Mouse (Mus musculus) cortical plate, adult 2 months (tissue): ENCODE measurements around the gene Rab3gap2.

Source experiments
- CTCF ChIP-seq: fragments of 200-500 bp; IDR thresholded peaks from 2 replicates; pipeline ENCODE4 v1.5.1; 2011; ENCODE audit warnings: mild to moderate bottlenecking, control low read depth, low read length; ENCODE audit not compliant: insufficient read depth; ENCODE audit errors: extremely low read depth
- POLR2A ChIP-seq: fragments of 200-500 bp; IDR thresholded peaks from 2 replicates; pipeline ENCODE4 v1.6.1; 2011; ENCODE audit warnings: mild to moderate bottlenecking, low read length, control low read depth; ENCODE audit not compliant: insufficient read depth; ENCODE audit errors: extremely low read depth

GRCm38 (mm10) chr1:185292646-185293360, 88.9 kb downstream of the Rab3gap2 start:
- TF ChIP-seq CTCF (no peak), POLR2A (no peak)
